In genomic region chr3:30145051-30145450, GRCm38 (mm10) we compare ENCODE assay signal across 22 mouse cellular contexts.
DNase-seq lines count a peak whose midpoint lies in the region; ATAC-seq and TF ChIP-seq lines count a peak whose summit lies in the region.
"Had no signal": no experiment of that assay in that cellular context is flagged by ENCODE, and none has a peak within 500 bp of the region (broad histone marks: within the 10 kb centered on the region; RNA-seq: fewer than 3 reads in every experiment).

No protein-coding gene starts in this region.

- 71% methylated on average over 5 of the region's 5 CpGs for WGBS in lung, embryonic 16.5 days
- WGBS in limb, embryonic 13.5 days, result 42% methylated on average over 5 of the region's 5 CpGs
- 69% methylated on average over 5 of the region's 5 CpGs for WGBS in stomach, postnatal 0 days

- H3K27me3 ChIP-seq in lung, embryonic 16.5 days (ENCODE audit: control insufficient read depth, insufficient read depth, low read depth, low read length), result no peaks in the 10 kb centered on the region
- H3K27me3 ChIP-seq in limb, embryonic 13.5 days, result no peaks in the 10 kb centered on the region
- H3K27me3 ChIP-seq in stomach, postnatal 0 days (ENCODE audit: control insufficient read depth, insufficient read depth, low read length), result no peaks in the 10 kb centered on the region
- H3K27me3 ChIP-seq: embryonic facial prominence, embryonic 13.5 days had no signal

- H3K4me1 ChIP-seq in lung, embryonic 16.5 days (replicated peaks; ENCODE audit: control insufficient read depth, insufficient read depth, low read length), result peaks cover 23% of the 10 kb centered on the region
- peaks cover 34% of the 10 kb centered on the region for H3K4me1 ChIP-seq in limb, embryonic 13.5 days
- 0 out of 2 replicates have a peak, but pooled peaks cover 2% of the 10 kb centered on the region for H3K4me1 ChIP-seq in stomach, postnatal 0 days (replicated peaks; ENCODE audit: control insufficient read depth, insufficient read depth)
- H3K4me1 ChIP-seq: hindbrain, embryonic 15.5 days had no signal

- no peaks in the 10 kb centered on the region for H3K36me3 ChIP-seq in lung, embryonic 16.5 days (ENCODE audit: control insufficient read depth, insufficient read depth, low read length)
- no peaks in the 10 kb centered on the region for H3K36me3 ChIP-seq in limb, embryonic 13.5 days
- no peaks in the 10 kb centered on the region for H3K36me3 ChIP-seq in stomach, postnatal 0 days (ENCODE audit: control insufficient read depth, insufficient read depth, low read length)
- H3K36me3 ChIP-seq: embryonic facial prominence, embryonic 13.5 days; hindbrain, embryonic 15.5 days; neural tube, embryonic 12.5 days had no signal

- no peak for TF ChIP-seq EP300 in stomach, postnatal 0 days (optimal IDR thresholded peaks at IDR 0.05)

- H3K4me2 ChIP-seq in lung, embryonic 16.5 days (ENCODE audit: low read depth, low read length), result no peak overlapping the region
- H3K4me2 ChIP-seq in limb, embryonic 13.5 days (replicated peaks), result no peak overlapping the region
- no peak overlapping the region for H3K4me2 ChIP-seq in stomach, postnatal 0 days (replicated peaks; ENCODE audit: low read depth)
- H3K4me2 ChIP-seq: embryonic facial prominence, embryonic 13.5 days; hindbrain, embryonic 15.5 days; neural tube, embryonic 12.5 days had no signal

- H3K27ac ChIP-seq in lung, embryonic 16.5 days (ENCODE audit: low read length), result peak overlapping the region; percentile 17; the same call in 1 of the 2 replicates
- H3K27ac ChIP-seq in limb, embryonic 13.5 days, result peak overlapping the region; percentile 56; the same call in 1 of the 2 replicates
- no peak overlapping the region for H3K27ac ChIP-seq in stomach, postnatal 0 days (replicated peaks)
- H3K27ac ChIP-seq: embryonic facial prominence, embryonic 13.5 days; hindbrain, embryonic 15.5 days; neural tube, embryonic 12.5 days had no signal

- DNase-seq in heart, adult 11 months, result peak; percentile 80
- no peak for DNase-seq in heart, adult 8-10 months (ENCODE audit: low spot score)
- no peak for DNase-seq in lung, adult 18-20 months
- no peak for DNase-seq in stomach, postnatal 0 days (ENCODE audit: low spot score)
- no peak for DNase-seq in layer of hippocampus, adult 8-10 months (ENCODE audit: low spot score in 2 of 2)
- no peak for DNase-seq in thymus, postnatal 36 days
- DNase-seq: adrenal gland, adult 2 months; cerebellum, adult 18-20 months; cerebellum, postnatal 14 days; forebrain, postnatal 0 days; gastrocnemius, postnatal 36 days; heart, postnatal 4 days; kidney, adult 8-10 months; kidney, postnatal 14 days; lung, postnatal 36 days; thymus, adult 2 months had no signal

- no peak overlapping the region for H3K9ac ChIP-seq in lung, embryonic 16.5 days (ENCODE audit: low read length)
- H3K9ac ChIP-seq in limb, embryonic 13.5 days, result no peak overlapping the region
- H3K9ac ChIP-seq in stomach, postnatal 0 days (ENCODE audit: low read length), result no peak overlapping the region
- H3K9ac ChIP-seq: embryonic facial prominence, embryonic 13.5 days; forebrain, postnatal 0 days; hindbrain, embryonic 15.5 days; neural tube, embryonic 12.5 days had no signal

- ATAC-seq in lung, embryonic 16.5 days (ENCODE audit: low read depth), result no peak
- ATAC-seq in limb, embryonic 13.5 days (ENCODE audit: low FRiP score, low read depth), result no peak
- ATAC-seq in stomach, postnatal 0 days (ENCODE audit: low FRiP score, low TSS enrichment), result peak; percentile 36; the same call in 1 of the 2 replicates
- ATAC-seq: forebrain, postnatal 0 days; Patski had no signal

- no peak for TF ChIP-seq CTCF in stomach, postnatal 0 days (IDR thresholded peaks at IDR 0.05; ENCODE audit: low read depth)

- no peak overlapping the region for H3K4me3 ChIP-seq in lung, embryonic 16.5 days (ENCODE audit: low read length)
- no peak overlapping the region for H3K4me3 ChIP-seq in limb, embryonic 13.5 days
- H3K4me3 ChIP-seq in stomach, postnatal 0 days (ENCODE audit: low read depth, low read length), result no peak overlapping the region
- H3K4me3 ChIP-seq: embryonic facial prominence, embryonic 13.5 days; hindbrain, embryonic 15.5 days; neural tube, embryonic 12.5 days had no signal

- H3K9me3 ChIP-seq in lung, embryonic 16.5 days (ENCODE audit: control insufficient read depth, low read length), result no peaks in the 10 kb centered on the region
- H3K9me3 ChIP-seq in limb, embryonic 13.5 days, result no peaks in the 10 kb centered on the region
- H3K9me3 ChIP-seq in stomach, postnatal 0 days (ENCODE audit: control insufficient read depth, low read length), result no peaks in the 10 kb centered on the region
- H3K9me3 ChIP-seq: embryonic facial prominence, embryonic 13.5 days; hindbrain, embryonic 15.5 days; neural tube, embryonic 12.5 days had no signal
